ENCODE assay signal across 23 mouse cellular contexts in the genomic region with DNA sequence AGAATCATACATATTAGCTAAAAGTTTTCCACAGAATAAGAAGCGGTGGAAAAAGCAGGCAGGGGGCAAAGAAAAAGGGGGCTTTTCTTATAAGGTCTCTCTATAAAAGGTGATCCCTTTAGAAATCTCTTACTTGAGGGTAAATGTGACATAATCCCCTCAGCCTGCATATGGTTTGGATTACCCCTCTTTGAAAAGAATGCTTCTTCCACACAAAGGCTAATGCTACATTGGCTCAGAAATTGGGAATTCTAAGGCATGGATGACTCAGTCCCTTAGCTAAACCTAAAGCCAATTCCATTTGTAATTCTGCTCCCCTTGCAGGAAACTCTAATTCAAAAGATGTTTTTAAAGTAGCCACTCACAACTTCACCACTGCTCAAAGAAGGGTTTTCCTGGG. TPM values are rescaled to one million over a fixed set of nuclear protein-coding genes. Genes with fewer than 3 reads are reported as not detected.
DNase-seq lines count a peak whose midpoint lies in the region; ATAC-seq and TF ChIP-seq lines count a peak whose summit lies in the region.
"Had no signal": no experiment of that assay in that cellular context is flagged by ENCODE, and none has a peak within 500 bp of the region (broad histone marks: within the 10 kb centered on the region; RNA-seq: fewer than 3 reads in every experiment).

No protein-coding gene starts in this region.

- H3K4me2 ChIP-seq in limb, embryonic 13.5 days (replicated peaks), result no peak overlapping the region
- H3K4me2 ChIP-seq: embryonic facial prominence, embryonic 13.5 days; hindbrain, embryonic 13.5 days; intestine, embryonic 15.5 days had no signal

- 32% methylated on average over 1 of the region's 1 CpGs for WGBS in embryonic facial prominence, embryonic 10.5 days
- WGBS in limb, embryonic 13.5 days, result 24% methylated on average over 1 of the region's 1 CpGs

- peak; percentile 58 for DNase-seq in NIH3T3 (ENCODE audit: low read depth)
- no peak for DNase-seq in embryonic facial prominence, embryonic 10.5 days (ENCODE audit: low spot score)
- no peak for DNase-seq in left cerebral cortex, adult 8-10 months (ENCODE audit: low spot score in 2 of 2)
- no peak for DNase-seq in heart, postnatal 25 days (ENCODE audit: low spot score)
- no peak for DNase-seq in lung, postnatal 25 days (ENCODE audit: low spot score)
- DNase-seq: adrenal gland, adult 8-10 months; adrenal gland, postnatal 36 days; cerebellum, adult 2 months; cerebellum, postnatal 10 days; heart, adult 18-20 months; heart, postnatal 10 days had no signal

- H3K9ac ChIP-seq in limb, embryonic 13.5 days, result no peak overlapping the region
- H3K9ac ChIP-seq: embryonic facial prominence, embryonic 13.5 days; hindbrain, embryonic 13.5 days; intestine, embryonic 15.5 days had no signal

- no peaks in the 10 kb centered on the region for H3K9me3 ChIP-seq in embryonic facial prominence, embryonic 10.5 days
- no peaks in the 10 kb centered on the region for H3K9me3 ChIP-seq in limb, embryonic 13.5 days
- H3K9me3 ChIP-seq: embryonic facial prominence, embryonic 13.5 days; forebrain, embryonic 10.5 days; heart, embryonic 10.5 days; hindbrain, embryonic 13.5 days; intestine, embryonic 15.5 days had no signal

- peak; percentile 8; the same call in 1 of the 2 replicates for ATAC-seq in limb, embryonic 13.5 days (ENCODE audit: low FRiP score, low read depth)
- ATAC-seq in megakaryocyte, adult 5-6 weeks (ENCODE audit: poor library complexity, severe bottlenecking), result no peak
- ATAC-seq: forebrain, embryonic 14.5 days; hindbrain, postnatal 0 days; intestine, embryonic 15.5 days had no signal

- H3K36me3 ChIP-seq in embryonic facial prominence, embryonic 10.5 days (replicated peaks), result no peaks in the 10 kb centered on the region
- H3K36me3 ChIP-seq in limb, embryonic 13.5 days, result no peaks in the 10 kb centered on the region
- H3K36me3 ChIP-seq: embryonic facial prominence, embryonic 13.5 days; forebrain, embryonic 10.5 days; heart, embryonic 10.5 days; hindbrain, embryonic 13.5 days; intestine, embryonic 15.5 days had no signal

- no peak for TF ChIP-seq POLR2A in embryonic fibroblast, embryonic 13.5 days (IDR thresholded peaks at IDR 0.05; ENCODE audit: low read depth, low read length)

- no peak overlapping the region for H3K4me3 ChIP-seq in embryonic facial prominence, embryonic 10.5 days
- H3K4me3 ChIP-seq in embryonic fibroblast, embryonic 13.5 days (ENCODE audit: insufficient read depth, low read length), result no peak overlapping the region
- no peak overlapping the region for H3K4me3 ChIP-seq in limb, embryonic 13.5 days
- H3K4me3 ChIP-seq: embryonic facial prominence, embryonic 13.5 days; erythroblast, embryonic 14.5 days; forebrain, embryonic 10.5 days; heart, embryonic 10.5 days; hindbrain, embryonic 13.5 days; intestine, embryonic 15.5 days had no signal

- intact Hi-C loops in heart, postnatal 25 days (cut with DNase I), result no loop called here

- no peaks in the 10 kb centered on the region for H3K4me1 ChIP-seq in embryonic facial prominence, embryonic 10.5 days
- H3K4me1 ChIP-seq in embryonic fibroblast, embryonic 13.5 days (ENCODE audit: control insufficient read depth, insufficient read depth, low read length), result no peaks in the 10 kb centered on the region
- no peaks in the 10 kb centered on the region for H3K4me1 ChIP-seq in limb, embryonic 13.5 days
- H3K4me1 ChIP-seq: embryonic facial prominence, embryonic 13.5 days; forebrain, embryonic 10.5 days; heart, embryonic 10.5 days; hindbrain, embryonic 13.5 days; intestine, embryonic 15.5 days had no signal

- H3K27me3 ChIP-seq in embryonic facial prominence, embryonic 10.5 days (replicated peaks; ENCODE audit: low read depth, poor library complexity, severe bottlenecking), result no peaks in the 10 kb centered on the region
- H3K27me3 ChIP-seq in limb, embryonic 13.5 days, result no peaks in the 10 kb centered on the region
- H3K27me3 ChIP-seq: embryonic facial prominence, embryonic 13.5 days; hindbrain, embryonic 13.5 days; intestine, embryonic 15.5 days had no signal

- TF ChIP-seq CTCF in embryonic fibroblast, embryonic 13.5 days (IDR thresholded peaks at IDR 0.05; ENCODE audit: borderline replicate concordance, insufficient read depth, low read length), result no peak

- H3K27ac ChIP-seq in embryonic facial prominence, embryonic 10.5 days (replicated peaks), result peak overlapping the region; percentile 52; the same call in 1 of the 2 replicates
- peak overlapping the region; percentile 85 for H3K27ac ChIP-seq in embryonic fibroblast, embryonic 13.5 days (ENCODE audit: insufficient read depth, low read length)
- no peak overlapping the region for H3K27ac ChIP-seq in limb, embryonic 13.5 days
- H3K27ac ChIP-seq: embryonic facial prominence, embryonic 13.5 days; forebrain, embryonic 10.5 days; heart, embryonic 10.5 days; hindbrain, embryonic 13.5 days; hindbrain, postnatal 0 days; intestine, embryonic 15.5 days had no signal

RNA-seq across cellular contexts. Expression of gene Srpx, which starts 37.5 kb away (rescaled TPM):
- polyA plus RNA-seq in embryonic facial prominence, embryonic 10.5 days (2016; fragmentation: Nextera tagmentation; extraction: Ambion mirVana), result 3.1 and 3.6 TPM in 2 replicates
- 46.9 and 95.8 TPM in 2 replicates for polyA plus RNA-seq in embryonic fibroblast, embryonic 13.5 days (2011; ENCODE audit: insufficient read length, low read depth, missing spikeins)
- polyA plus RNA-seq in limb, embryonic 13.5 days (2015; fragmentation: Nextera tagmentation; extraction: Ambion mirVana), result 28.5 and 29.4 TPM in 2 replicates
- under 1 TPM; 0.27 to 0.76 (median 0.43) TPM for total RNA-seq in left cerebral cortex, adult 8-10 months (2022)
- total RNA-seq in megakaryocyte, adult 5-6 weeks (2015), result 0.23 TPM in 1 of 2 replicates, not detected in the other
- total RNA-seq in megakaryocyte, adult 5-6 weeks (2017), result 0.15 and 0.37 TPM in 2 replicates
- 1 to 10 TPM; 4.2 to 4.4 TPM for total RNA-seq in heart, postnatal 25 days (2021)
- total RNA-seq: hematopoietic stem cell, adult 5-6 weeks had no signal
- polyA plus RNA-seq: erythroblast, embryonic 14.5 days had no signal
